Mouse (Mus musculus) heart, adult 2 months (tissue): ENCODE data around the gene Btg4.

ENCODE experiments used
- EP300 ChIP-seq: fragments of 200-500 bp; IDR thresholded peaks from 2 replicates; pipeline ENCODE4 v1.6.1; 2011; ENCODE audit warnings: low read depth, low read length, control low read depth; ENCODE audit not compliant: insufficient read depth
- POLR2A ChIP-seq: fragments of 200-500 bp; IDR thresholded peaks from 2 replicates; pipeline ENCODE4 v1.6.1; 2011; ENCODE audit warnings: mild to moderate bottlenecking, low read depth, low read length, control low read depth; ENCODE audit not compliant: insufficient read depth

- TF ChIP-seq POLR2A (no peak), EP300 (no peak)
Measured at GRCm38 (mm10) chr9:51136985-51137384, 76.3 kb downstream of the Btg4 start.
